Mouse (Mus musculus) forebrain, postnatal 0 days (tissue): ENCODE measurements around the gene 2900026A02Rik. TPM values are rescaled to one million over a fixed set of nuclear protein-coding genes. Genes with fewer than 3 reads are reported as not detected.

ENCODE experiments used
- ATAC-seq: fragments of 200-750 bp; cut with Nextera tagmentation; 2 replicates; pipeline ENCODE4 v1.8.0; 2017; ENCODE audit warnings: mild to moderate bottlenecking, moderate library complexity
- DNase-seq: peaks from one replicate; pipeline ENCODE4 v3.0.0-alpha.2; 2015
- H3K27ac ChIP-seq: fragments of 300-500 bp; sonication (generic); 2 replicates; pipeline ENCODE4 v1.5.1; 2014; ENCODE audit warnings: low read depth, mild to moderate bottlenecking, antibody characterized with exemption, low read length, moderate library complexity, mixed read lengths
- H3K27me3 ChIP-seq: fragments of 300-500 bp; sonication (generic); 2 replicates; pipeline ENCODE4 v1.6.1; 2014; ENCODE audit warnings: mild to moderate bottlenecking, low read length, mixed read lengths; ENCODE audit not compliant: insufficient read depth
- H3K36me3 ChIP-seq: fragments of 300-500 bp; sonication (generic); 2 replicates; pipeline ENCODE4 v1.6.1; 2014; ENCODE audit warnings: mild to moderate bottlenecking, moderate library complexity; ENCODE audit not compliant: insufficient read depth
- H3K4me1 ChIP-seq: fragments of 300-500 bp; sonication (generic); 2 replicates; pipeline ENCODE4 v1.6.1; 2014; ENCODE audit warnings: antibody characterized with exemption; ENCODE audit not compliant: insufficient read depth
- H3K4me2 ChIP-seq: fragments of 300-500 bp; sonication (generic); 2 replicates; pipeline ENCODE4 v1.6.1; 2014; ENCODE audit warnings: low read depth, mild to moderate bottlenecking, moderate library complexity
- H3K4me3 ChIP-seq: fragments of 300-500 bp; sonication (generic); 2 replicates; pipeline ENCODE4 v1.5.1; 2014; ENCODE audit warnings: low read depth, low read length, mixed read lengths
- H3K9ac ChIP-seq: fragments of 300-500 bp; sonication (generic); 2 replicates; pipeline ENCODE4 v1.6.1; 2014; ENCODE audit warnings: mild to moderate bottlenecking
- H3K9me3 ChIP-seq: fragments of 300-500 bp; sonication (generic); 2 replicates; pipeline ENCODE4 v1.6.1; 2016; ENCODE audit warnings: low read length
- CTCF ChIP-seq: sonication (generic); IDR thresholded peaks from 2 replicates; pipeline ENCODE4 v1.5.1; 2016; ENCODE audit warnings: antibody characterized with exemption, control low read depth, low read depth
- WGBS: fragments of 180-500 bp; shearing (Covaris S2); extraction: QIAGEN DNeasy Blood & Tissue Kit; methylation state at CpG from one replicate; pipeline ENCODE4 v1.1.7; 2014; 5-methylcytosine and 5-hydroxymethylcytosine counted together
- polyA plus RNA-seq: library from polyadenylated mRNA; unstranded; fragments of >200 nt; fragmentation: Nextera tagmentation; extraction: Ambion mirVana; gene quantifications from 2 replicates; pipeline ENCODE4 v1.2.1, GENCODE M21; 2015
- total RNA-seq: library from RNA; depleted of rRNA; stranded (reverse); fragments of >200 nt; gene quantifications from 2 replicates; pipeline ENCODE4 v1.2.3, GENCODE M21; 2014

2900026A02Rik gene
- total and polyA plus RNA-seq, 2 experiments from 2014 or later = 3.3 to 10.9 TPM

DNA sequence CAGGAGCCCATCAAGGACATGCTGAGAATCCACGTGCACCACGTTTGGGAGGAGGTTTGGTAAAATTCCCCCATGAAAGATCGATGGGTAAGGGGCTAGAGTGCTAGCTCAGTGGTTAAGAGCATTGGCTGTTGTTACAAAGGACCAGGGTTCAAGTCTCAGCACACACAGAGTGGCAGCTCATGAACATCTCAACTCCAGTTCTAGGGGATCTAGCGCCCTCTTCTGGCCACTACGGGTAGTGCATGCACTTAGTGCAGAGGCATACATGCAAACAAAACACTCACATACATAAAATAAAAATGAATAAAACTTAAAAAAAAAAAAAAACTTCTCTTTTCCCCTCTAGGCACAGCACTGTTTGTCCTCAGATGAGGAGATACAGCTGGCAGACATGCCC, 142.3 kb downstream of the 2900026A02Rik start:
- no peaks in the 10 kb centered on the region for H3K9me3 ChIP-seq
- no peaks in the 10 kb centered on the region for H3K36me3 ChIP-seq
- H3K27ac ChIP-seq = no peak overlapping the region
- H3K9ac ChIP-seq = no peak overlapping the region
- H3K4me1 ChIP-seq = no peaks in the 10 kb centered on the region
- 71% methylated on average over 5 of the region's 5 CpGs for WGBS
- DNase-seq (no peak), ATAC-seq (no peak)
- no peak overlapping the region for H3K4me3 ChIP-seq
- no peaks in the 10 kb centered on the region for H3K27me3 ChIP-seq
- H3K4me2 ChIP-seq = no peak overlapping the region
- peak; percentile 62 for TF ChIP-seq CTCF

DNA sequence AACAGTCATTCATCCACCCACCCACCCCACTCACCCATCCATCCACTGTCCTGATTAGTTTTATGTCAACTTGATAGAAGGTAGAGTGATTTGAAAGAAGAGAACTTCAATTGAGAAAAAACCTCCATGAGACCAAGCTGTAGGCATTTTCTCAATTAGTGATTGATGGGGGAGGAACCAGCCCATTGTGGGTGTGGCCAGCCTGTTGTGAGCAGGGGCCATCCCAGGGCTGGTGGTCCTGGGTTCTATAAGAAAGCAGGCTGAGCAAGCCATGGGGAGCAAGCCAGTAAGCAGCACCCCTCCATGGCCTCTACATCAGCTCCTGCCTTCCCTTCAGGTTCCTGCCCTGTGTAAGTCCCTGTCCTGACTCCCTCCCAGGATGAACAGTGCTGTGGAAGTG, 151.0 kb downstream of the 2900026A02Rik start, which contains the start of gene Crybb2:
Gene Crybb2 (minus strand): TSS at position 101 of the 400 bp plus-strand sequence.
- Histone ChIP-seq H3K27ac (no peak within 1 kb of the TSS), H3K9ac (no peak within 1 kb of the TSS), H3K4me1 (no peaks in the 10 kb centered on the region), H3K4me2 (no peak within 1 kb of the TSS), H3K27me3 (no peaks in the 10 kb centered on the region), H3K4me3 (no peak within 1 kb of the TSS), H3K9me3 (no peaks in the 10 kb centered on the region), H3K36me3 (no peaks in the 10 kb centered on the region)
- no peak for ATAC-seq
- no peak for TF ChIP-seq CTCF
- no peak for DNase-seq

DNA sequence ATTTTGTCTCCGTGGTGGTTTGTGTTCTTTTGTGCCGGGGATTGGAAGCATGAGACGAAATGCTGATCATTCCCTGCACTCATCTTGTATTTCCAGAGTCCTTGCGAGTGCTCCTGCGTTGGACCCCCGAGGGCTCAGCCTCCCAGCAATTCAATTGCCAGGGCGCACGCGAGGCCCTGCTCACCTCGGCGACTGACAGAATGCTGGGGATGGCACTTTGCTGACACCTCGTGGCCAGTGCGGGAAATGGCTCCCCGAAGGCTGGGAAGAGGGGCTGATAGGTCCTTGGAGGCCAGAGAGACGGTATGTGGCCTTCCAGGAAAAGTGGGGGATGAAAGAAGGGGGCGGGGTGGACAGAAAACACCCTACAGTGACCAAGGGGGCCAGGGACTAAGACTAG, 166.7 kb downstream of the 2900026A02Rik start:
- Histone ChIP-seq H3K9me3 (no peaks in the 10 kb centered on the region), H3K4me3 (no peak overlapping the region), H3K4me1 (peaks cover 8% of the 10 kb centered on the region; the same call in 1 of the 2 replicates), H3K27me3 (no peaks in the 10 kb centered on the region), H3K27ac (no peak overlapping the region), H3K9ac (no peak overlapping the region), H3K4me2 (no peak overlapping the region), H3K36me3 (no peaks in the 10 kb centered on the region)
- DNase-seq = peak; percentile 92
- TF ChIP-seq CTCF = peak; percentile 100
- peak; percentile 79 for ATAC-seq
- 2% methylated on average over 16 of the region's 16 CpGs for WGBS

DNA sequence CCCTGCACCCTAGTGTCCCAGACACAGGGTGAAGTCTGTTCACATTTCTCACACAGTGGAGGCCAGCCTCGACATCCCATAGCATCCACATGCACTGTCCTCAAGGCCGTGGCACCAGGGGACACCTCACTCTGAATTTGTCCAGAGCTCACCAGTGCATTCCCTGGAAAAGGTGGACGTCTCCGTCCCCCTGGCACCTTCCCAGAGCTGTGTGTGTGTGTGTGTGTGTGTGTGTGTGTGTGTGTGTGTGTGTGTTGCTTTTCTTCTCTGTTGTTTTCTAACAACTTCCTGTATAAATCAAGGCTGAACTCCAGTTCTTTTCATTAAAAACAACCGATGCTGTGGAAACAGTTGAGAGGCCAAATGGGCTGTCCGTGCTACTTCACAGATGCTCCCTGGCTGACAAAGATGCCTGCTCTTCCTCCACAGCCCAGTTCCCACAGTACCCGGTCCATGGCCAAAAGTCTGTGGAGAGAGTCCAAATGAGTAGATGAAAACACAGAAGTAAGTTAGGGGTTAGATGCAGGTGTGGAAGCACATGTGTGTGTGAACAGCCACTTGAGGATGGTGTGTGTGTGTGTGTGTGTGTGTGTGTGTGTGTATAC, 170.4 kb downstream of the 2900026A02Rik start:
- Histone ChIP-seq H3K36me3 (no peaks in the 10 kb centered on the region), H3K4me3 (no peak overlapping the region), H3K9me3 (no peaks in the 10 kb centered on the region), H3K27ac (no peak overlapping the region; the same call in 1 of the 2 replicates), H3K4me1 (peaks cover 8% of the 10 kb centered on the region; the same call in 1 of the 2 replicates), H3K27me3 (no peaks in the 10 kb centered on the region), H3K4me2 (no peak overlapping the region), H3K9ac (no peak overlapping the region)
- 49% methylated on average over 7 of the region's 7 CpGs for WGBS
- ATAC-seq = no peak
- no peak for TF ChIP-seq CTCF
- DNase-seq = no peak

DNA sequence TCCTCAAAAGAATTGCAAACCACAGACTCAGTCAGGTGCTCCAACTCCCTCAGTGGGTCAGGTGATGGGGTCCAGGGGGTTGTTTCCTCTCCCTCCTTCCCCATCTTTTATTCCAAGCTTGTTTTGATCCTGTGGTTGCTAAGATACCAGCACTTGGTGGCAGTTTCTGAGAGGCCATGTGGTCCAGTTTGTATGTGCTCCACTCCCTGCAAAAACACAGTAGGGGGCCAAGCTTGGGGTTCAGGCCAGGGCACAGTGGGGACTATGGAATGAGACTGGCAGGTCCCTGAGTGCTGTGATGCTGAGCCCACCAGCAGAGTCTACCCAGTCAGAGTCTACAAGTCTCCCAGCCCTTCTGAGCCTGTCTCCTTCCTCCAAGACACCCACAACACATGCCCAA, 171.2 kb downstream of the 2900026A02Rik start:
- Histone ChIP-seq H3K4me1 (peaks cover 8% of the 10 kb centered on the region; the same call in 1 of the 2 replicates), H3K36me3 (no peaks in the 10 kb centered on the region), H3K9me3 (no peaks in the 10 kb centered on the region), H3K27me3 (no peaks in the 10 kb centered on the region), H3K27ac (peak overlapping the region; percentile 45; the same call in 1 of the 2 replicates), H3K4me3 (no peak overlapping the region), H3K4me2 (no peak overlapping the region), H3K9ac (no peak overlapping the region)
- peak; percentile 44 for ATAC-seq
- DNase-seq = no peak
- TF ChIP-seq CTCF = no peak

DNA sequence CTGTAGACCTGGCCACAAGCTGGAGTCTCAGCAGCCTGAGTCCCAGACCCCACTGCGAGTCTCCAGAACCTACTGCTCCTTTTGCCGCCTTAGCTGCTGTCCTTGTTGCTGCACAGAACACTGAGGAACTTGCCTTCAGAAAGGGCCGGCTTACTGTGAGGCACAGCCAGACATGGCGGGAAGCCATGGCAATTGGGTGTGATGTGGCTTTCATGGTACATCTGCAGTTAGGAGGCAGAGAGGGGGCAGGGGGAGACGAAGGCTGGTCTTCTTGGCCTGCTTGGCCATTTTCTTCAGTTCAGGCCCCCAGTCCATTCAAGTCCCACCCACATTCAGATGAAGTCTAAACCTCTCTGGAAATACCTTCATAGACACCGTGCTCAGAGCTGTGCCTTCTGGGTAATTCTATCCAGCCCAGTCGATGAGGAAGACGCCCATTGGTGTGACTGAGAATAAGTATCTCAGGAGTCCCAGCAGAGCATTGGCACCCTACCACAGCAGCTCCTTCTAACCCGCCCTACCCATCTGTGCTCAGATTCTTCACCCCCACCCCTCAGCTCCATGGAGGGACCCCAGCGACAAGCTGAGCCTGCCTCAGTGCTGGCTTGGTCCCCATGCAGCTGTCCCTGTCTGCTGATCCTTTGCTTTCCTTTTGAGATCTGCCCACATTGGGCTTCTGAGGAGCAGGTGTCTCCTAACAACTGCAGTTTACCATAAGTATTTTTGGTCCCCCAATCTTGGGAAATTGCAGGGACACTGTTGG, 175.3 kb downstream of the 2900026A02Rik start:
- WGBS = 54% methylated on average over 10 of the region's 10 CpGs
- Histone ChIP-seq H3K27ac (peak overlapping the region; percentile 60), H3K9ac (no peak overlapping the region)

DNA sequence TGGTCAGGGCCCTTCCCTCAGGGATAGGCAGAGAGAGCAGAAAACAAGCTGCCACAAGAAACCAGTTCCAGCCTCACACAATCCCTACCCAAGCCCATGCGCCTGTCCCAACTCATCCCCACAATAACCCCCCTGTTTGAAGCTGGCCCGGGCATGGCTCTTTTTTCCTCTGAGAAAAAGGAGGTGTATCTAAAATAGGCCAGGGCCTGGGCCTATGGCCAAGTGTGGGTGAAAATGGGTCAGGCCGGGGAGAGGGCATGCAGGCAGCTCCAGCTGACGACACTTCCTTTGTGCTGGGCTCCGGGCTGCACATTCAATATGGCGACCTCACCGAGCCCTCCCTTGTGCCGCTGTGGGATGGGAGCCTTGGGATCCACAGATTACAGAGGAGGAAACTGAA, 177.5 kb downstream of the 2900026A02Rik start:
- no peaks in the 10 kb centered on the region for H3K9me3 ChIP-seq
- H3K27ac ChIP-seq = no peak overlapping the region
- H3K36me3 ChIP-seq = no peaks in the 10 kb centered on the region
- TF ChIP-seq CTCF = no peak
- H3K4me3 ChIP-seq = no peak overlapping the region
- no peak overlapping the region for H3K9ac ChIP-seq
- 45% methylated on average over 8 of the region's 8 CpGs for WGBS
- no peaks in the 10 kb centered on the region for H3K27me3 ChIP-seq
- H3K4me1 ChIP-seq = peaks cover 10% of the 10 kb centered on the region
- DNase-seq (no peak), ATAC-seq (no peak)
- no peak overlapping the region for H3K4me2 ChIP-seq

More for the DNA sequence above, 175.3 kb downstream of the 2900026A02Rik start:
- Histone ChIP-seq H3K4me2 (no peak overlapping the region), H3K27me3 (no peaks in the 10 kb centered on the region), H3K4me3 (no peak overlapping the region), H3K4me1 (peaks cover 15% of the 10 kb centered on the region; the same call in 1 of the 2 replicates), H3K9me3 (no peaks in the 10 kb centered on the region), H3K36me3 (no peaks in the 10 kb centered on the region)
- DNase-seq (peak; percentile 67), ATAC-seq (peak; percentile 61)
- no peak for TF ChIP-seq CTCF
